Mouse (Mus musculus) right cerebral cortex, adult 2 months (tissue): ENCODE measurements around the gene Zfp341.
A peak's percentile ranks its signal among the peaks of the same experiment; 100 is the strongest.

ENCODE experiments used
- DNase-seq, 2 experiments: peaks; one replicate each; pipeline ENCODE4 v3.0.0; 2021 to 2022; ENCODE audit warnings: low spot score in 2 of 2

The Zfp341 gene

DNA sequence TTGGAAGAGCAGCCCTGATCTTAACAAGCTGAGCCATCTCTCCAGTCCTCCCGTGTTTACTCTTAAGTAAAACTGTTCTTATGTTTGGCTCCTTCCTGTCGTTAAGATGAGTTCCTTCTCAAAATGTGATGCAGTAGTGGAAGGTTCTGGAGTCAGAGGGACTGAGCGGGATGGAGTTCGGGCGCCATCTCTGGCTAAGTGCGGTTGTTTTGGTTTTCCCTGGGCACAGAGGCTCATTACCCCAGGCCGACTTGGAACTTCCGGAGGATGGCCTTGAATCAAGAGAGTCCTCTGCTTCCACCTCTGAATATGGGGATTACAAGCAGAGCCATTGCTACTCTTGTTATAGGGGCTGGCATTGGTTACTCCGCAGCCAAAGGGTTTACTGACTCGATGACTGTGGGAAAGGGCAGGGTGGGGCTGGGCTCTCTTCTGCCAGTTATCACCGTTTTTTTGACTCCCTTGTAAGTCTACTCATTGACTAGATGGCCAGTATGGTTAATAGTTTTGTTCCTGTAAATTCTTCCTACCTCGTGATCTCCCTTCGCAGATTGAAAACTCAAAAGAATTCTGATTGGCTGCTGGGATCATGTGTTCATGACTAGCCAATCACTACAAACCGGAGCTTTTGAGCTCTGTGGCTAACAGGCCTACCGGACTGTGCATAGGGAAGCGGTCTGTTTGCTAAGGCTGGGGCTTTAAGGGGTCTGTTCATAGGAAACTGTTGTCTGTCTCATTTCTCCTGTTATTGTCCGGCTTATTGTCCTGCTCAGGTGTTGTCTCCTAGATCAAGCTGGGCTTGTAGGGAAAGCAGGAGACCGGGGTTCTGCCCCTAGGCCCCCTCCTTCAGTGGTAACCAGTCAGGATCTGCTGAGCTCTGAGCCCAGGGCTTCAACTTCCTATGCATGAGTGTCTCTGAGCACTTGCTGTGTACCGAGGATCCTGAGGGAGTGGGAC lies 63.8 kb downstream of the Zfp341 start:
- DNase-seq: peak; percentile 38 to 51

DNA sequence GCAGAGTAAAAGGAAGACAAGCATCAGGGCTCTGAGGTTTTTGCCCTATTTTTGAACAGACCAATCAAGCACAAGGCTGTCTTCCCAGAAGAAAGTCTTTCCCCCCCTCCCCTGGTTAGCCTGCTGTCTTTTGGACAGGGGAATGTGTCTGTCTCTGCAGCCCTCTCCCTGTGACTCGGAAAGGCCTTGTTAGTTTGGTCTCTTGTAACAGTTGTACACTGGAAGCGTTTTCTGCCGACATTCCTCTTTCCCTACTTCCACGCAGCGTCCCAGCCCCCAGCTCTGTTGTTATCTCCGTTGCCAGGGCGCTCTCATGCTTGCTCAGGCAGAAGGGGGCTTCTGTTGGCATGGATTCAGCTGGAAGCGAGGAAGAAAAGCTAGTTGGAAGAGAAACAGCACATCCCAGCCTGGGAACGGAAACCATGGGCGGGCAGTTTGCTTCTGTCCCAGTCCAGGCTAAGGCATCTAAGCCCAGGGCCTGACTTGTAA lies 64.6 kb downstream of the Zfp341 start:
- peak; percentile 48 to 49 for DNase-seq

DNA sequence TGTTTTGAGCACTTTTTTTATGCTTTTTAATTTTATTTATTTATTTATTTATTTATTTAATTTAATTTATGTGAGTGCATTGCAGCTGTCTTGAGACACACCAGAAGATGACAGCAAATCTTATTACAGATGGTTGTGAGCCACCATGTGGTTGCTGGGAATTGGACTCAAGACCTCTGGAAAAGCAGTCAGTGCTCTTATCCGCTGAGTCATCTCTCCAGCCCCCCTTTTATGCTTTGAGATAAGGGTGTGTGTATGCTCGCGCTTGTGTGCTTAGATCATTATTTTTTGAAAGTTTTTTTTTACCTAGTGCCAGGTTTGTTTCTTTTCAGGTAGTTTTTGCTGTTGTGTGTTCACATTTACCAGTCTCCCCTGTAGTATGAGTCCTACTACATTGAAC lies 65.9 kb downstream of the Zfp341 start:
- no peak for DNase-seq

DNA sequence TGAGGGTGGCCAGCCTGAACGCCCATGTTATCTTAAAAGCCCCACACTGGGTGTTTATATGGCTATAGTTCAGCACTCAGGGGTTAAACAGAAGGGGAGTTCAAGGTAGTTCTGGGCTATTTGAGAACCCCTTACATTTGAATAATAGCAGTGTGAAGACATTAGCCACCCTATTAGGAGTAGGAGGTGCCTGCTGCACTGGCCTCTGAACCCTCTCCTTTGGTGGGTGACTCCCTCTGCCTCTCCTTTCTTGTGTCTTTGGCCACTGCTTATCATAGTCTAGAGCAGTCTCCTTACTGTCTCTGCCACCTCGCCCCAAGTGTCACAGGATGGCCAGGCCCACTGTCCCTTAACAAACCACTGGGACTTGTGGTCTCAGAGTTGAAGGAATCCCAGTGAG lies 67.2 kb downstream of the Zfp341 start:
- DNase-seq: no peak

DNA sequence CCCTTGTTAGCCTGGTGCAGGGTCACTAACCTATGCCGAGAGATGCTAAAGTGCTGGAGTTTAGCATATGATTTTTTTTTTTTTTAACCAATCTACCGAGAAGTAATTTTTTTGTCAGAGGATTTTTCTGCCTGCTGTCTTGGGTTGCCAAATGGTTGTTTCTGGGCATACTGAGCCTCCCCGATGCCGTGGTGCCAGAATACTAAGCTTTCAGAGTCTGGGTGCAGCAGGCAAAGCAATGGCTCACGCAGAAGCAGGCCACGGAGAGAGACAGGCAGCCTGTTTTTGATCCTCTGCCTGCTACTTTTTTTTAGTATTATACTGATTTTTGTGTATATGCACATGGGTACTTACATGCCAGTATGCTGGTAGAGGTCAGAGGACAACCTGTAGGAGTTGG lies 67.8 kb downstream of the Zfp341 start:
- no peak for DNase-seq

DNA sequence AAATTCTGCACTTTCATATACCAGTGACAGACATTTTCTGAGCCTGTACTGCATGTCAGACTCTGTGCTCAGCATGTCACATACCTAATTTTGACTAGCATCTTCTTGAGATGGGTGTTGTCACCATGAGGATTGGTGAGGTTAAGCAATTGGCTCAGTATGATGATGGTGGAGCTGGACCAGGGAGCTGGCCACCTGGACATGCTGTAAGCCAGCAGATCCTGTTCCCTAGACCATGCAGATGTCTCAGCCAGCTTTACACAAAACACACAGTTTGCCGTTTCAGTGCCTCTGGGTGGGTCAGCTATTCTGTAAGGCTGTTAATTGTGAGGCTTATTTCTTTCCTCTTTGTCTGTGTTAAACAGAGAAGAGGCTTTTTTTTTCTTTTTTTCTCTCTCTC lies 69.6 kb downstream of the Zfp341 start:
- no peak for DNase-seq

DNA sequence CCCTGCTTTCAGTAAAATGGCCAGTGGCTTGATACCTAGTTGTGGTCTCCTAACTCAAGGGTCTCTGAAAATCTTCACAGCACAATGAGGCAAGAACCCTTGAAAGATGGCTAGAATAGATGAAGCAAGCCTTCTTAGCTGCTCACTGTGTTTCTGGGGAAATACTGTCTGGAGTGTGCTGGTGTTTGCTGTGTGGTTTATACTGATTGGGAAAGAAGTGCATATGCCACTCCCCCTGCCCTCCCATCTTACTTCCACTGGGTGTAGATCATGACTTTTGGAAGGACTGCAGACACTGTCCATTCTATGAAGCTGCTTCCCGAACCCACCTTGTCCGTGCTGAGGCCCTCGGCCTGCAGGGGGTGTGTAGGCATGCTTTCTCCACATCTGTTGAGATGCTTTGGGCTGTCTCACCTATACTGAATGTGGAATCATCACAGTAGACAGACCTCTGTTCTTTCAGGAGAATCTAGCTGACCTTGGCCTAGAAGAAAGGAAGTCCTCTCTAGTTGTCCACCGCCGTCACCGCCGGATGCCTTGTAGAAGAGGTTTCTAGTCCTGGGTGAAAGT lies 71.9 kb downstream of the Zfp341 start:
- no peak for DNase-seq

DNA sequence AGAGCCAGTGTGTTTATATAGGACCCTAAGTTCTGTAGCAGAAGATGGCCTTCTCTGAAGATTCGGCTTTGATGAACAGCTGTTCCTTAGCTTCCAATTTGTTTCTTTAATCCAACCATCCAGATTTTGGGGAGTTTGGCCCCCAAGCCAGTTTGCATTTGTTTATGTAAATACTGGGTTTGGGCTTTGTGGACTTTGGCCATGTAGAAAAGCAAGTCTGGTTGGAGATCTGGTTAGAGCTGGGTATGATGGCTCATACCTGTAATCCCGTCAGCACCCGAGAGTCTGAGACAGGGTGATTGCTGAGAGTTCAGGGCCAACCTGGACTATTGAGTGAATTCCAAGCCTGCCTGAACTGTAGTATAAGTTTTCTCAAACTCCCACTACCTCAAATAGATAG lies 72.7 kb downstream of the Zfp341 start:
- DNase-seq: no peak

DNA sequence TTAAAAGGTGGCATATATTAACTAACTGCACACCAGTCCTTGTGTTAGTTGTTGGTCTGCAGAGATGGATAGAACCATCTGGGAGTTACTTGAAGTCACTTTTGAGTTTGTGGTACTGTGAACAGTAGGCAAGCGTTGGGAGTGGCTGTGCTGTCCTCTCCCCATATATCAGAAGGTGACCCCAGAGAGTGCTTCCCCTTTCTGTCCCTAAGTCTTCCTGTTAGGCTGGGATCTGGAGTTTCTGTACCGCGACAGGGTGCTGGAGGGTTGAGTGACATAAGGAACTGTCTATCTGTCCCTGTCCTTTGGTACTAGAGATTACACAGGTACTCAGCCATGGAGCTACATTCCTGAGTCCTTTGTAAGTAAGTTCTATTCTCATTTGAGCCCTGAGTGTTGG lies 73.7 kb downstream of the Zfp341 start:
- no peak for DNase-seq

DNA sequence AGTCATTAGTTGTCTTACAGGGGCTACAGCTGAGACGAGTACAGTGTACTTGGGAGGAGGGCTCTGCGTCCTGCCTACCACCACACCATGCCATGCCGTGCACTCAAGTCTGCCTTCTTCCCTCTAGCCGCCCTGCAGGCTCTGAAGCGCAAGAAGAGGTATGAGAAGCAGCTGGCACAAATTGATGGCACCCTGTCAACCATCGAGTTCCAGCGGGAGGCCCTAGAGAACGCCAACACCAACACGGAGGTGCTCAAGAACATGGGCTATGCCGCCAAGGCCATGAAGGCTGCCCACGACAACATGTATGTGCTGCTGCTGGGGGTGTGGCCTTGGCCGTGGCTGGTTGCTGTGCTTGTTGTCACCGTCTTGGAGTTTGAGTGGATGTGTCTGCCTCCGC lies 76.3 kb downstream of the Zfp341 start:
- DNase-seq: no peak

DNA sequence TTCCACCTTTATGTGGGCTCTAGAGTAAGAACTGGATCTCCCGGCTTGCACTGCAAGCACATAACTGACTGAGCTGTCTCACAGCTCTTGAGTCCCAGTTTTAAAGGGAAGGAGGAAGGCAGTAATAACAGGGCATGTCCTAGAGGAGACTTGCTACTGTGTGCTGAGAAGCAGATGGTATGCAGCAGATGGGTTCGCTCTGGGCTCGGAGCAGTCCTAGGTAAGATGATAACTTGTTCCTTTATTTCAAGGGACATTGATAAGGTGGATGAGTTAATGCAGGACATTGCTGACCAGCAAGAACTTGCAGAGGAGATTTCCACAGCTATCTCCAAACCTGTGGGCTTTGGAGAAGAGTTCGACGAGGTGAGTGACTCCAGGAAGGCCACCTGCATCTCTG lies 77.9 kb downstream of the Zfp341 start:
- DNase-seq: no peak

DNA sequence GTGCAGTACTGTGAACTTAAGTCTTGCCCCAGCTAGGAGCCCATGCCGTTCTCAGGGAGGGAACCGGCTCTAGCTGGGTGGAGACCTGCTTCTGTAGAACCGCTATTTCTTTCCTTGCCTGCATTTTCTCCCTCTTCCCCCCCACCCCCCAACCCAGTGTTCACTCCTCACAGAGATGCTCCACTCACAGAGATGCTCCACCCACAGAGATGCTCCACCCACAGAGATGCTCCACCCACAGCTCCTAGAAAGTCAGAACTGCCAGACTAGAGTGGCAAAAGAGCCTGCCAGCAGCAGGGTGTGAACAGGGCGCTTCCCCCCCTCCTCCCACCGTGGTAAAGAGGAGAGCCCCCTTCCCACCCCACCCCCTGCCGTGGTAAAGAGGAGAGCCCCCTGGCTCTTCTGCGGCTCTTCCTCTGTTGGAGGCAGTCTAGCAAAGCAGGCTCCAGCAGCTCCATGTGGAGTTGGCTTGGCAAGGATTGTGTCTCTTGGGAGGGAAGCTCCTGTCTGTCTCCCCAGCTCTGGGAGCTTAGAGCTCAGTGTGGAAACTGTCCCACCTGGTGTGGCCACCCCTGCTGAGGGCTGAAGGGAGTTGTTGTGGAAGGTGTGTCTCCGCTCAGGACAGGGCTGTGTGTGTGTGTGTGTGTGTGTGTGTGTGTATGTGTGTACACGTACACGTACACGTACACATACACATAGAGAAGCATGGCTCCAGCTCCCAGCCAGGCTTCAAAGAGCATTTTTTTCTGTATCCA lies 80.3 kb downstream of the Zfp341 start:
- no peak for DNase-seq

DNA sequence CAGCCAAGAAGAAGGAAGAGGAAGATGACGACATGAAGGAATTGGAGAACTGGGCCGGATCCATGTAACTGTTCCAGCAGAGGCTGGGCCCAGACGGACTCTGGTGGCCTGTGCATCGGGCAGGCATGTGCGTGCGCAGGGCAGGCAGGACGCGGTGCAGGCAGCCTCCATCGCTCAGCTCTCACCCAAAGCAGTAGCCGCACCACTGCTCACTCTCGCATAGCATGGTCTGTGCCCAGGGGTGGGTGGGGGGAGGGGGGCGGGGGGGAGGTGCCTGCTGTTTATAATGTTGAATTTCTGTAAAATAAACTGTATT lies 80.8 kb downstream of the Zfp341 start:
- no peak for DNase-seq

DNA sequence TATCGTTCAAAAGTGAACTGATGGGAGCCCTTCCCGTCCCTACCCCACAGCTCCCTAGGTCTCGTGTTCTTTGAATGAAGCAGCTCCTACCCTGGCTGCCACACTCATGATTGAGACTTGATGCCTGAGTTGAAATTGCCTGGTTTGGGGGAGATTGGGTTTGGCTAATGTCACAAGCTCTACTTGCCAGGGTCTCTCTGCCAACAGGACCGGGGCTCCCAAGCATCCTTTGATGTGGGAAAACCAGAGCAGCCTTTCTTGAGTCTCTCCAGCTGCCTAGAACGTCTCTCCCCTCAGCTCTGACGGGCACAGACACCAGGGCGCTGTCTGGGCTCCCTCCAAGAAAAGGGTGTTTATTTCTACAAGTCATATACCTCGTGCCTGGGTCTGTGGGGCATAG lies 82.6 kb downstream of the Zfp341 start:
- DNase-seq: no peak
